Mouse (Mus musculus) liver, adult 2 months (tissue): ENCODE results near the gene Map3k11.

ENCODE experiments used
- CTCF ChIP-seq: fragments of 200-500 bp; IDR thresholded peaks from 2 replicates; pipeline ENCODE4 v1.5.1; 2011; ENCODE audit warnings: low read depth, low read length, control low read depth
- POLR2A ChIP-seq: fragments of 200-500 bp; IDR thresholded peaks from 2 replicates; pipeline ENCODE4 v1.6.1; 2011; ENCODE audit warnings: low read length, control low read depth; ENCODE audit not compliant: insufficient read depth; ENCODE audit errors: extremely low read depth

DNA sequence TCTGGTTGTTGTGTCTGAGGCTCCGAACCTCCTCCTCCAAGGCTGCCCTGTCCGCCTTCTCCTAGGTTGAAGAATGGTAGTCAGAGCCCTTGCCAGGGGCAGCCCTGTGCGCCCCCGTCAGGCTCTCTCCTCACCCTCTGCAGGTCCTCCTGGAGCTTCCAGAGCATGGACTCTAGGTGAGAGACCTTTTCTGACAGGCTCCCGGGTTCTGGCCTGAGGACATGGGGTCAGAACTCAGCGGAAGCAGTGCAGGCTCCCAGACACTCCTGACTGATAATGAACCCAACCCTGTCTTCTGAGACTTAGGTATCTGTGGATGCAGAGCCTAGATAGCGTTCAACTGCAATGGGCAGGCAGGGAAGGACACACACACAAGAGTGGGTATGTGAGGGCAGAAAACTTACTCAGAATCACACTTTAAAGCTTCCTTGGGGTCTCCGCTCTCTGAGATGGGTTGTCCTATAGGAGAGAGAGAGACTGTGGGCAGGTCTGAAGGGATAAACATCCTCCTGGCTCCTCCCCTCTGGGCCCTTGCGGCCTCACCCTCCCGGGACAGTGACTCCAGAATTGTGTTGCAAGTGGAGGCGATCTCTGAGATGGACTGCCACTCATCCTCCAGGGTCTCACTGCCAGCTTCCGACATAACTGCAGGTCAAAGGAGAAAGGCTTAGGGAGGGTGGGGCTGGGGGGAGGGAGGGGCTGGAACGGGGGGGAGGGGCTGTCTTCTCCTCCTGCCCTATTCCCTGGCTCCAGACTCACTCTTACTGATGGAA lies 36.9 kb upstream of the Map3k11 start:
- no peak for TF ChIP-seq CTCF
- no peak for TF ChIP-seq POLR2A
